Mouse (Mus musculus) cortical plate, adult 2 months (tissue): ENCODE results near the gene Cmip. TPM values are rescaled to one million over a fixed set of nuclear protein-coding genes. Genes with fewer than 3 reads are reported as not detected.
A peak's percentile ranks its signal among the peaks of the same experiment; 100 is the strongest.

Experiments
- H3K27ac ChIP-seq: fragments of 200-500 bp; 2 replicates; pipeline ENCODE4 v1.5.1; 2012; ENCODE audit warnings: low read length, control low read depth, inconsistent platforms; ENCODE audit not compliant: insufficient read depth
- H3K4me1 ChIP-seq: fragments of 200-500 bp; 2 replicates; pipeline ENCODE4 v1.6.1; 2011; ENCODE audit warnings: low read length; ENCODE audit not compliant: control insufficient read depth, insufficient read depth
- H3K4me3 ChIP-seq: fragments of 200-500 bp; 2 replicates; pipeline ENCODE4 v1.5.1; 2011; ENCODE audit warnings: mild to moderate bottlenecking, low read length, control low read depth; ENCODE audit not compliant: insufficient read depth
- CTCF ChIP-seq: fragments of 200-500 bp; IDR thresholded peaks from 2 replicates; pipeline ENCODE4 v1.5.1; 2011; ENCODE audit warnings: mild to moderate bottlenecking, control low read depth, low read length; ENCODE audit not compliant: insufficient read depth; ENCODE audit errors: extremely low read depth
- POLR2A ChIP-seq: fragments of 200-500 bp; IDR thresholded peaks from 2 replicates; pipeline ENCODE4 v1.6.1; 2011; ENCODE audit warnings: mild to moderate bottlenecking, low read length, control low read depth; ENCODE audit not compliant: insufficient read depth; ENCODE audit errors: extremely low read depth
- polyA plus RNA-seq: library from polyadenylated mRNA; depleted of rRNA; stranded (reverse); fragments of >200 nt; gene quantifications from 2 replicates; pipeline ENCODE4 v1.2.3, GENCODE M21; 2012

Cmip gene
- polyA plus RNA-seq, 1 experiment, result 128 TPM

- Histone ChIP-seq H3K4me3 (no peak overlapping the region), H3K27ac (no peak overlapping the region), H3K4me1 (peaks cover 7% of the 10 kb centered on the region)
- no peak for TF ChIP-seq POLR2A
- no peak for TF ChIP-seq CTCF
Observed at GRCm38 (mm10) chr8:117445507-117445906, 188.6 kb downstream of the Cmip start.

- TF ChIP-seq CTCF (no peak), POLR2A (no peak)
- Histone ChIP-seq H3K4me1 (peaks cover 12% of the 10 kb centered on the region), H3K27ac (no peak overlapping the region), H3K4me3 (no peak overlapping the region)
Observed at GRCm38 (mm10) chr8:117446344-117446997, 189.6 kb downstream of the Cmip start.

GRCm38 (mm10) chr8:117451072-117451471 is 194.2 kb downstream of the Cmip start:
- H3K4me1 ChIP-seq, result peaks cover 19% of the 10 kb centered on the region
- 0 out of 2 replicates have a peak overlapping the region, but pooled peaks have one; percentile 40 for H3K27ac ChIP-seq
- no peak for TF ChIP-seq POLR2A
- TF ChIP-seq CTCF, result no peak
- no peak overlapping the region for H3K4me3 ChIP-seq

GRCm38 (mm10) chr8:117453974-117454373 is 197.1 kb downstream of the Cmip start:
- no peak overlapping the region for H3K27ac ChIP-seq
- H3K4me3 ChIP-seq, result no peak overlapping the region
- TF ChIP-seq CTCF (no peak), POLR2A (no peak)
- H3K4me1 ChIP-seq, result peaks cover 18% of the 10 kb centered on the region

GRCm38 (mm10) chr8:117454516-117455116 is 197.8 kb downstream of the Cmip start:
- no peak overlapping the region for H3K27ac ChIP-seq
- no peak for TF ChIP-seq CTCF
- no peak for TF ChIP-seq POLR2A
- H3K4me1 ChIP-seq, result peaks cover 18% of the 10 kb centered on the region
- H3K4me3 ChIP-seq, result no peak overlapping the region

- TF ChIP-seq POLR2A, result no peak
- TF ChIP-seq CTCF, result no peak
Observed at GRCm38 (mm10) chr8:117455701-117456100, 198.8 kb downstream of the Cmip start.

GRCm38 (mm10) chr8:117458440-117458839 is 201.6 kb downstream of the Cmip start:
- peaks cover 11% of the 10 kb centered on the region for H3K4me1 ChIP-seq
- TF ChIP-seq POLR2A, result no peak
- no peak for TF ChIP-seq CTCF
- H3K4me3 ChIP-seq, result no peak overlapping the region
- H3K27ac ChIP-seq, result no peak overlapping the region

More at GRCm38 (mm10) chr8:117455701-117456100, 198.8 kb downstream of the Cmip start:
- Histone ChIP-seq H3K4me1 (peaks cover 14% of the 10 kb centered on the region), H3K27ac (no peak overlapping the region), H3K4me3 (no peak overlapping the region)

GRCm38 (mm10) chr8:117462701-117463284 is 205.9 kb downstream of the Cmip start:
- Histone ChIP-seq H3K27ac (no peak overlapping the region), H3K4me3 (no peak overlapping the region), H3K4me1 (no peaks in the 10 kb centered on the region)
- TF ChIP-seq POLR2A, result no peak
- no peak for TF ChIP-seq CTCF

GRCm38 (mm10) chr8:117464525-117464924 is 207.7 kb downstream of the Cmip start:
- no peaks in the 10 kb centered on the region for H3K4me1 ChIP-seq
- TF ChIP-seq CTCF (no peak), POLR2A (no peak)

GRCm38 (mm10) chr8:117465250-117465649 is 208.4 kb downstream of the Cmip start:
- Histone ChIP-seq H3K4me1 (no peaks in the 10 kb centered on the region), H3K4me3 (no peak overlapping the region), H3K27ac (no peak overlapping the region)
- TF ChIP-seq CTCF, result peak; percentile 91
- TF ChIP-seq POLR2A, result no peak

More at GRCm38 (mm10) chr8:117464525-117464924, 207.7 kb downstream of the Cmip start:
- Histone ChIP-seq H3K27ac (no peak overlapping the region), H3K4me3 (no peak overlapping the region)
